Mouse (Mus musculus) liver, adult 2 months (tissue): ENCODE results near the gene Itpr2.

Source experiments
- CTCF ChIP-seq: fragments of 200-500 bp; IDR thresholded peaks from 2 replicates; pipeline ENCODE4 v1.5.1; 2011; ENCODE audit warnings: low read depth, low read length, control low read depth
- POLR2A ChIP-seq: fragments of 200-500 bp; IDR thresholded peaks from 2 replicates; pipeline ENCODE4 v1.6.1; 2011; ENCODE audit warnings: low read length, control low read depth; ENCODE audit not compliant: insufficient read depth; ENCODE audit errors: extremely low read depth

DNA sequence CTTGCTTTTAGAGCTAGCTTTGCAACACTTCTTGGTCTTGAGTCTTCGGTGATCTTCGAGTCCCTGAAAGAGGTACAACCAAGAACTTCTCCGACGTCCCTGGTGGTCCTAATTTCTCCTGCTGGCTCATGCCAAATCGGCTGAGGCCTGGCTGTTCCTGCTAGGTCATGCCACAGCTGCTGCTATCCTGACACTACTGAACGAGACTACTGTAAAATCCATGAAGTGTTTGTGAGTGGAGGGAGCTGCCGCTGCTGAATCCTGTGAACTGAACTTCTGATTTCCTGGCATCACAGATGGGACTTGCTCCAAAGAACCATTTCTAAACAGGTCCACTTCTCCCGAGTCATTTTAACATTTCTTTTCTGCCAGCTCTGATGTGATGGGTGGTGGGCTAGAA, 11.4 kb upstream of the Itpr2 start:
- no peak for TF ChIP-seq CTCF
- TF ChIP-seq POLR2A, result no peak
